Mouse (Mus musculus) liver, adult 2 months (tissue): ENCODE results near the gene Rph3al. TPM values are rescaled to one million over a fixed set of nuclear protein-coding genes. Genes with fewer than 3 reads are reported as not detected.

Experiments used
- DNase-seq: peaks from one replicate; pipeline ENCODE4 v3.0.0-alpha.2; 2011; ENCODE audit warnings: low read depth, low spot score; ENCODE audit errors: extremely low read depth
- H3K27ac ChIP-seq: fragments of 200-500 bp; replicated peaks from 2 replicates; pipeline ENCODE4 v1.5.1; 2012; ENCODE audit warnings: low read depth, mild to moderate bottlenecking, control low read depth, inconsistent platforms, low read length; ENCODE audit not compliant: insufficient read depth
- H3K27me3 ChIP-seq: fragments of 200-500 bp; 2 replicates; pipeline ENCODE4 v1.6.1; 2012; ENCODE audit warnings: mild to moderate bottlenecking, moderate library complexity, low read length, inconsistent platforms; ENCODE audit not compliant: control insufficient read depth, insufficient read depth
- H3K36me3 ChIP-seq: fragments of 200-500 bp; 2 replicates; pipeline ENCODE4 v1.6.1; 2012; ENCODE audit warnings: low read length, inconsistent platforms; ENCODE audit not compliant: control insufficient read depth, insufficient read depth
- H3K4me1 ChIP-seq: fragments of 200-500 bp; 2 replicates; pipeline ENCODE4 v1.6.1; 2011; ENCODE audit warnings: low read length; ENCODE audit not compliant: control insufficient read depth, insufficient read depth
- H3K4me3 ChIP-seq: fragments of 200-500 bp; 2 replicates; pipeline ENCODE4 v1.5.1; 2011; ENCODE audit warnings: low read depth, mild to moderate bottlenecking, control low read depth, low read length, moderate library complexity; ENCODE audit not compliant: insufficient read depth
- H3K79me2 ChIP-seq: fragments of 200-500 bp; 2 replicates; pipeline ENCODE4 v1.6.1; 2012; ENCODE audit warnings: inconsistent platforms, mild to moderate bottlenecking, low read length, moderate library complexity; ENCODE audit not compliant: control insufficient read depth, insufficient read depth
- H3K9ac ChIP-seq: fragments of 200-500 bp; 2 replicates; pipeline ENCODE4 v1.6.1; 2012; ENCODE audit warnings: low read depth, mild to moderate bottlenecking, control low read depth, inconsistent platforms, low read length
- CTCF ChIP-seq: fragments of 200-500 bp; IDR thresholded peaks from 2 replicates; pipeline ENCODE4 v1.5.1; 2011; ENCODE audit warnings: low read depth, low read length, control low read depth
- POLR2A ChIP-seq: fragments of 200-500 bp; IDR thresholded peaks from 2 replicates; pipeline ENCODE4 v1.6.1; 2011; ENCODE audit warnings: low read length, control low read depth; ENCODE audit not compliant: insufficient read depth; ENCODE audit errors: extremely low read depth
- WGBS: fragments of 180-500 bp; shearing (Covaris S2); methylation state at CpG from one replicate; pipeline ENCODE4 v1.1.7; 2018; 5-methylcytosine and 5-hydroxymethylcytosine counted together
- polyA plus RNA-seq: library from polyadenylated mRNA; depleted of rRNA; stranded (reverse); fragments of >200 nt; gene quantifications from 2 replicates; pipeline ENCODE4 v1.2.3, GENCODE M21; 2012
- total RNA-seq: library from RNA; depleted of rRNA; stranded (reverse); fragments of >200 nt; gene quantifications from 2 replicates; pipeline ENCODE4 v1.2.3, GENCODE M21; 2014

The Rph3al gene
- total and polyA plus RNA-seq, 2 experiments: 1.3 to 2.4 TPM

GRCm38 (mm10) chr11:75966401-75967372 lies 28.5 kb upstream of the Rph3al start:
- H3K27ac ChIP-seq: 0 out of 2 replicates have a peak overlapping the region, but pooled peaks have one; percentile 12
- H3K79me2 ChIP-seq: no peaks in the 10 kb centered on the region
- TF ChIP-seq CTCF: peak; percentile 71
- 0 out of 2 replicates have a peak, but pooled peaks have one; percentile 8 for TF ChIP-seq POLR2A
- no peaks in the 10 kb centered on the region for H3K27me3 ChIP-seq
- H3K4me3 ChIP-seq: peak overlapping the region; percentile 59
- peak; percentile 55 for DNase-seq
- under 1% methylated on average over 90 of the region's 90 CpGs for WGBS
- no peaks in the 10 kb centered on the region for H3K36me3 ChIP-seq
- H3K4me1 ChIP-seq: no peaks in the 10 kb centered on the region
- H3K9ac ChIP-seq: peak overlapping the region; percentile 86

- H3K9ac ChIP-seq: peak overlapping the region; percentile 86
- TF ChIP-seq CTCF (no peak), POLR2A (no peak)
- no peaks in the 10 kb centered on the region for H3K79me2 ChIP-seq
- H3K27me3 ChIP-seq: no peaks in the 10 kb centered on the region
- no peaks in the 10 kb centered on the region for H3K4me1 ChIP-seq
- no peak for DNase-seq
- no peak overlapping the region for H3K27ac ChIP-seq
- H3K36me3 ChIP-seq: no peaks in the 10 kb centered on the region
- 40% methylated on average over 28 of the region's 28 CpGs for WGBS
- peak overlapping the region; percentile 59 for H3K4me3 ChIP-seq
Observed at GRCm38 (mm10) chr11:75965674-75966400, 27.6 kb upstream of the Rph3al start.

GRCm38 (mm10) chr11:75964476-75964730 lies 26.2 kb upstream of the Rph3al start:
- H3K79me2 ChIP-seq: no peaks in the 10 kb centered on the region
- TF ChIP-seq POLR2A (no peak), CTCF (no peak)
- no peak overlapping the region for H3K9ac ChIP-seq
- no peak overlapping the region for H3K4me3 ChIP-seq
- no peaks in the 10 kb centered on the region for H3K27me3 ChIP-seq
- no peaks in the 10 kb centered on the region for H3K4me1 ChIP-seq
- no peak overlapping the region for H3K27ac ChIP-seq
- 87% methylated on average over 4 of the region's 4 CpGs for WGBS
- DNase-seq: no peak
- H3K36me3 ChIP-seq: no peaks in the 10 kb centered on the region

- H3K9ac ChIP-seq: no peak overlapping the region
- DNase-seq: no peak
- H3K27ac ChIP-seq: no peak overlapping the region
- H3K36me3 ChIP-seq: no peaks in the 10 kb centered on the region
- H3K79me2 ChIP-seq: no peaks in the 10 kb centered on the region
- 80% methylated on average over 11 of the region's 11 CpGs for WGBS
- TF ChIP-seq POLR2A: no peak
- no peak for TF ChIP-seq CTCF
- H3K27me3 ChIP-seq: no peaks in the 10 kb centered on the region
- no peak overlapping the region for H3K4me3 ChIP-seq
- no peaks in the 10 kb centered on the region for H3K4me1 ChIP-seq
Observed at GRCm38 (mm10) chr11:75963730-75964475, 25.7 kb upstream of the Rph3al start.

GRCm38 (mm10) chr11:75961782-75962181 lies 23.6 kb upstream of the Rph3al start:
- Histone ChIP-seq H3K27me3 (no peaks in the 10 kb centered on the region), H3K4me1 (no peaks in the 10 kb centered on the region), H3K79me2 (no peaks in the 10 kb centered on the region), H3K36me3 (no peaks in the 10 kb centered on the region), H3K27ac (no peak overlapping the region), H3K9ac (no peak overlapping the region), H3K4me3 (no peak overlapping the region)
- no peak for TF ChIP-seq CTCF
- no peak for TF ChIP-seq POLR2A
- 95% methylated on average over 7 of the region's 7 CpGs for WGBS
- DNase-seq: no peak
